Mouse (Mus musculus): ENCODE measurements around the gene Ptgfrn. TPM values are rescaled to one million over a fixed set of nuclear protein-coding genes. Genes with fewer than 3 reads are reported as not detected.

Gene Ptgfrn
- polyA plus RNA-seq, 1 experiment from 2014 or later = 160 TPM

DNA sequence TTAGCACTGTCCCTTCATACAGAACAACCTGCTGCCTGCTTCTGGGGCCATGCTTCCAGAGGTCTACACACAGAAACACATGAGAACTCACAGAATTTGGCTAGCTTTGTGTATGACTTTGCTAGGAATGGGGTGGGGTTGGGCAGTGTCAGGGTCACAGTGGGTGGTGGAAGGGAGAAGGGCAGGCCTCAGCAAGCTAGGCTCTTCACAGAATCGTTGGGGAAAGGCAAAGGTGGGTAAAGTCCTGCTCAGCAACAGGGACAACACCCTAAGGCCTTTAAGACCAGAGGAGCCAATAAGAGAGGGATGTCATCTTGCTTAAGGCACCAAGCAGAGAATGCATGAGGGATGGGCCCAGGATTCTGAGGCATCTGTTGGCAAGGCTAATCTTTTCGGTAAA, 61.3 kb downstream of the Ptgfrn start:
- TF ChIP-seq CTCF (IDR thresholded peaks at IDR 0.05) = no peak

DNA sequence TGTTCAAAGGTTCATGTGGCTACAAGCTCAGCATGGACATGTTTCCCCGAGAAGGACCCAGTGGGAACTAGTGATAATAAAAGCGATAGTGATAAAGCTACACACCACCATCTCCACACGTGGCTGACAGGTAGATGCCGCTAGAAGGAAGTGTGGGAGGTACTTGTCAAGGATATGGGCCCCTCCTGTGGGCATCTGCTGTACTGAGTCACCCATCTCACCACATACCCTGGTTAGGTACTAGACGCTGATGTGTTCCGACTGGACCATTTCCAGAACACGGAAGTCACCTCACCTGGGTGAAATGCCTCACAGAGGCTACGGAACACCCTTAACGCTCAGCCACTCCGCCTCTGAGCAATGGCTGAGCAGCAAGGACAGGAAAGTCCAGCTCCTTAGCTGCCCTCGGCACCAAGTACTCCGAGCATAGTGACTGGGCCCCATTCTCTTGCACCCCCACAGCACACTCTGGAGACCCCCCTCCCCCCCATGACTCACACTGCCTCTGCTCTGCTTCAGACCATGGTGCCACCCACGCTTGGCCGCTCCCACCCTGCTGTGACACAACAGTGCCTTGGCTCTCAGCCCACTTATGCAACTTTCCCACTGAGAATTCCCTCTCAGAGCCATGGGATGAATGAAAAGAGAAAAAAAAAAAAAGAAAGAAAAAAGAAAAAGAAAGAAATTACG, 62.3 kb downstream of the Ptgfrn start:
- ChIA-PET POLR2A (interaction anchor here (1.4 to 1.8 kb wide), 2 partner anchors 11 to 34 kb away, joined by 3 to 4 read pairs; no protein-coding TSS in a partner anchor), CTCF (interaction anchor here (1.3 to 4.1 kb wide), 4 partner anchors 12 to 74 kb away, joined by 3 to 19 read pairs (median 4); no protein-coding TSS in a partner anchor)
- no peak for TF ChIP-seq CTCF (IDR thresholded peaks at IDR 0.05)
- in situ Hi-C loops (cut with MboI; ENCODE audit: low pct_unique_long_range_greater_than_20kb) = no loop called here
- DNase-seq (ENCODE audit: low read depth, low spot score) (peak; percentile 95), ATAC-seq (no peak)
- no peaks in the 10 kb centered on the region for H3K27me3 ChIP-seq

More for the DNA sequence above, 61.3 kb downstream of the Ptgfrn start:
- no peaks in the 10 kb centered on the region for H3K27me3 ChIP-seq
- ATAC-seq = no peak
- no peak for DNase-seq (ENCODE audit: low read depth, low spot score)
- ChIA-PET CTCF (interaction anchor here (0.6 to 4.1 kb wide), 4 partner anchors 11 to 75 kb away, joined by 3 to 19 read pairs (median 4); no protein-coding TSS in a partner anchor), POLR2A (interaction anchor here (1.8 kb wide), 1 partner anchor 10 kb away, joined by 4 read pairs; no protein-coding TSS in a partner anchor)
- in situ Hi-C loops (cut with MboI; ENCODE audit: low pct_unique_long_range_greater_than_20kb) = no loop called here

DNA sequence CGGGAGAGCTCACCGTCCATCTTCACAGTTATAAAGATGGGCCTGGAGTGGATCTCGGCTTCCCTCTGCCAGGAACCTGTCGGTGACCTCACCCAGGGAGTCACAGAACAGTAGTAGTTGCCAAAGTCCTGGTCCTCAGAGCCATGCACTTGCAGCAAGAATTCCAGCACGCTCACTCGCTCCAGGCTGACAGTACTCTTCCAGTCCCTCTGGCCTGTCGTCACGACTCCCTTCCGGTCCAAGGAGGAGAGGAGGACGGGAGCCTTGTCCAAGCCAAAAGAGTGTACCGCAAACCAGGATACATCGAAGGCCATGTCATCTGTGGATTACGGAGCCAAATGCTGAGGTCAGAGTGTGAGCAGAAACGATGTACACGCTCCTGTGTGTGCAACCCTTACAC, 64.6 kb downstream of the Ptgfrn start:
- no peak for ATAC-seq
- CTCF ChIA-PET = interaction anchor here (1.4 kb wide), 1 partner anchor 22 kb away, joined by 3 read pairs; no protein-coding TSS in a partner anchor
- no peak for TF ChIP-seq CTCF (IDR thresholded peaks at IDR 0.05)
- no peak for DNase-seq (ENCODE audit: low read depth, low spot score)
- in situ Hi-C loops (cut with MboI; ENCODE audit: low pct_unique_long_range_greater_than_20kb) = no loop called here
- H3K27me3 ChIP-seq = no peaks in the 10 kb centered on the region
- POLR2A ChIA-PET = no interaction called here

DNA sequence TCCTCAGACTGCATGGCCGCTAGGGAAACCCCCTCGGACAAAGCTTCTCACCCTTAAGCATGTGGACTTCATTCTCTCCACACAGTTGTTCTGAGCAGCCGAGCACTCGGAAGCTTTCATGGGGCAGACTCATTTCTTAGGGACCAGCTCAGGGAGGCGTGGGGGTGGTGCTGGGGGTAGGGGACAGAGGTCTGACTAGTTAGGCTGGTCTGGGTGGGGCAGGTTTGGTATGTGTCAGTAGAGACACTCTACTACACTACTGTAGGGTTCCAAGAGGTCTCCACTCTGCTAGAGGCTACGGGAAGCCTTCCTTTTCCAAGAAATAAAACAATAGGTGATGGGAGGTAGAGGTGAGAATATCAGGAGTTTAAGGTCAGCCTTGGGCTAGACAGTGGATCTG, 65.4 kb downstream of the Ptgfrn start:
- DNase-seq (ENCODE audit: low read depth, low spot score) (no peak), ATAC-seq (no peak)
- in situ Hi-C loops (cut with MboI; ENCODE audit: low pct_unique_long_range_greater_than_20kb) = no loop called here
- TF ChIP-seq CTCF (IDR thresholded peaks at IDR 0.05) = no peak
- no peaks in the 10 kb centered on the region for H3K27me3 ChIP-seq
- POLR2A ChIA-PET = no interaction called here
- CTCF ChIA-PET = no interaction called here

DNA sequence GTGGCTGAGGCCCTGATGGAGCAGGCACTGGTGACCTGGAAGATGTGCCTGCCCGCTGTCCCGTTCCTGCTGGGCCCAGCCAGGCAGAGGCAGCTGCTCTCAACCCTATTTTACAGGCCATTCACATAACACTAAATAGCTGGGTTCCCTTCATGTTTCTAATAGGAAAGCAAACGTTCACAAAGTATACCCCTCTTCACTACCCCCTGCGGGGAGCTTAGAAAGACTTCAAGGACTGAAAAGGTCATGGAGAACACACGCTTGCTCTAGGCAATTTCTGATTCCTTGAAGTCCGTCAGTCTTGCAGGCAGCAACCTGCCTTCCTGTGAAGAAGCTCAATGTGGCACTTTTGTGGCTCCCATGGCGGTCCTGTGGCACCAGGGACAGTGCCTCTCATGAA, 68.1 kb downstream of the Ptgfrn start:
- ATAC-seq (no peak), DNase-seq (ENCODE audit: low read depth, low spot score) (no peak)
- CTCF ChIA-PET = interaction anchor here (1.1 kb wide), 1 partner anchor 13 kb away, joined by 4 read pairs; no protein-coding TSS in a partner anchor
- POLR2A ChIA-PET = interaction anchor here (1.3 kb wide), 1 partner anchor 8 kb away, joined by 3 read pairs; no protein-coding TSS in a partner anchor
- no peak for TF ChIP-seq CTCF (IDR thresholded peaks at IDR 0.05)
- in situ Hi-C loops (cut with MboI; ENCODE audit: low pct_unique_long_range_greater_than_20kb) = no loop called here
- H3K27me3 ChIP-seq = no peaks in the 10 kb centered on the region

DNA sequence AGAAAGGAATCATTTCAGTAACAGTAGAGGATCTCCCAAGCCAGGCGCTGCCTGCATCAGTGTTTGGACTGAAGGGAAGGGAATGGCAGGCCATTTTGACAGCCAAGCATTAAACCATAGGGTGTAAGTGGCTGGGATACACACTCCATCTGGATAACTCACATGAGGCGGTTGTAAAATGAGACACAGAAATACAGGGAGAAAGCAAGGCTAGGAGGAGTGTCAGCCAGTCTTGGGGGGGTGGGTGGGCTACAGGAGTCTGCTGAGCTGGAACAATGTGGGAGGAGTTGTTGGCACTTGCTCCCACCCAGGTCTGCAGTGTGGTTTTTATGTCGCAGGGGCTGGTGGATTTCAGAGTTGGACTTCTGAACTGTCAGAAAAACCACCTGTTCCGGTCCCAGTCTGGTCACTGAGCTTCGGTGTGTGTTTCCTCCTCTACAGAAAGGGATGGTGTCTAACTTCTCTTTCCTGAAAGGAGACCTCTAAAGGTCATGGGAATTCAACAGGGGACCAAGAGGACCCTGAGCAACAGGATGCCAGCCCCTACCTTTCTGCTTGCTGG, 72.0 kb downstream of the Ptgfrn start:
- no peak for TF ChIP-seq CTCF (IDR thresholded peaks at IDR 0.05)

DNA sequence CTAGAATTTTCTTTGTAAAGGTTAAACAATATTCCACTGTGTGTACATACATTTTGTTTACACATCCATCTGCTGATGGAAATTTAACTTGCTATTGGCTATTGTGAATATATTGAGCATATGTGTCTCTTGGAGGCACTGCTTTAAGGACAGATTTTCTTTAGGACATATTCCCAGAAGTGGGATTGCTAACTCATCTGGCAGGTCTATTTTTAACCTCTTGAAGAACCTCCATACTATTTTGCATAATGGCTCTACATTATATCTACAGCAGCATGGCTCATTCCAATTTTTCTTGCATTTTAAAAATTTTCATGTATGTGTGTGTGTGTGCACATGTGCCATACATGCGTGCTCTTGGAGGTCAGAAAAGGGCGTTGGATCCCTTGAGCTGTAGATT, 74.1 kb downstream of the Ptgfrn start:
- ATAC-seq (no peak), DNase-seq (ENCODE audit: low read depth, low spot score) (no peak)
- in situ Hi-C loops (cut with MboI; ENCODE audit: low pct_unique_long_range_greater_than_20kb) = no loop called here
- POLR2A ChIA-PET = no interaction called here
- TF ChIP-seq CTCF (IDR thresholded peaks at IDR 0.05) = no peak
- H3K27me3 ChIP-seq = no peaks in the 10 kb centered on the region
- CTCF ChIA-PET = no interaction called here

More for the DNA sequence above, 72.0 kb downstream of the Ptgfrn start:
- no peak for ATAC-seq
- H3K27me3 ChIP-seq = no peaks in the 10 kb centered on the region
- in situ Hi-C loops (cut with MboI; ENCODE audit: low pct_unique_long_range_greater_than_20kb) = no loop called here
- ChIA-PET CTCF (interaction anchor here (1.2 kb wide), 1 partner anchor 40 kb away, joined by 3 read pairs; no protein-coding TSS in a partner anchor), POLR2A (no interaction called here)
- DNase-seq (ENCODE audit: low read depth, low spot score) = no peak

DNA sequence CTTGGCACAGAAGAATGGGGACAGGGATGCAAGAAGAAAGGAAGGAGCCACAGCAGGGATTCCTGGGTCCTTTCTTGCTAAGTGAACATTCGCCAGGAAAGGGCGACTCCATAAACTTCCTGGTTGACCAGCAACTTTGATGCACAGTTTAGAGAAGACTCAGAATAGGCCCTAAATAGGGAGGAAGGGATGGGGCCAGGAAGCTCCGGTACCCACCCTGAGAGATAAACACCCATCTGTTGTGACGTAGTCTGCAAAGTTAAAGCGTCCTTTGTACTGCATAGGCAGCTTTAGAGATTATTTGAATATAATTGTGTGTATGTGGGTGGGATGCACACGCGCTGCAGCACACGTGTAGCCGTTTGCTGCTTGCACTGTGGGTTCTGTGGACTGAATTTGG, 75.6 kb downstream of the Ptgfrn start:
- POLR2A ChIA-PET = interaction anchor here (0.6 kb wide), 1 partner anchor 19 kb away, joined by 4 read pairs; no protein-coding TSS in a partner anchor

DNA sequence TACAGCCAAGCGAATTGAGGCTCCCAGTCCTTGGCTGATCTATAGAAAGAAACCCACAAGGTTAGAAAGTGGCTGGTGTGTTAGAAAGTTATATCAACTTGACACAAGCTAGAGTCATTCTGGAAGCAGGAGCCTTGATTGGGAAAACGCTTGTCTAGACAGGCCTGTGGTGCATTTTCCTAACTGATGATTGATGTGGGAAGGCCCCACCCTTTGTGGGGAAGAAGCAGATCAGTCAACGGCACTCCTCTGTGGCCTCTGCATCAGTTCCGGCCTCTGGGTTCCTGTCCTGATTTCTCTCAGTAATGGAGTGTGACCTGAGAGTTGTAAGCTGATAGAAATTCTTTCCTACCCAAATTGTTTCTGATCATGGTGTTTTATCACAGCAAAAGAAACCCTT, 76.4 kb downstream of the Ptgfrn start:
- DNase-seq (ENCODE audit: low read depth, low spot score) = no peak
- ATAC-seq = no peak
- no peaks in the 10 kb centered on the region for H3K27me3 ChIP-seq
- ChIA-PET POLR2A (interaction anchor here (1.2 kb wide), 1 partner anchor 8 kb away, joined by 3 read pairs; no protein-coding TSS in a partner anchor), CTCF (no interaction called here)
- in situ Hi-C loops (cut with MboI; ENCODE audit: low pct_unique_long_range_greater_than_20kb) = no loop called here
- TF ChIP-seq CTCF (IDR thresholded peaks at IDR 0.05) = no peak

More for the DNA sequence above, 75.6 kb downstream of the Ptgfrn start:
- CTCF ChIA-PET = no interaction called here
- ATAC-seq (no peak), DNase-seq (ENCODE audit: low read depth, low spot score) (no peak)
- H3K27me3 ChIP-seq = no peaks in the 10 kb centered on the region
- in situ Hi-C loops (cut with MboI; ENCODE audit: low pct_unique_long_range_greater_than_20kb) = no loop called here
- no peak for TF ChIP-seq CTCF (IDR thresholded peaks at IDR 0.05)

DNA sequence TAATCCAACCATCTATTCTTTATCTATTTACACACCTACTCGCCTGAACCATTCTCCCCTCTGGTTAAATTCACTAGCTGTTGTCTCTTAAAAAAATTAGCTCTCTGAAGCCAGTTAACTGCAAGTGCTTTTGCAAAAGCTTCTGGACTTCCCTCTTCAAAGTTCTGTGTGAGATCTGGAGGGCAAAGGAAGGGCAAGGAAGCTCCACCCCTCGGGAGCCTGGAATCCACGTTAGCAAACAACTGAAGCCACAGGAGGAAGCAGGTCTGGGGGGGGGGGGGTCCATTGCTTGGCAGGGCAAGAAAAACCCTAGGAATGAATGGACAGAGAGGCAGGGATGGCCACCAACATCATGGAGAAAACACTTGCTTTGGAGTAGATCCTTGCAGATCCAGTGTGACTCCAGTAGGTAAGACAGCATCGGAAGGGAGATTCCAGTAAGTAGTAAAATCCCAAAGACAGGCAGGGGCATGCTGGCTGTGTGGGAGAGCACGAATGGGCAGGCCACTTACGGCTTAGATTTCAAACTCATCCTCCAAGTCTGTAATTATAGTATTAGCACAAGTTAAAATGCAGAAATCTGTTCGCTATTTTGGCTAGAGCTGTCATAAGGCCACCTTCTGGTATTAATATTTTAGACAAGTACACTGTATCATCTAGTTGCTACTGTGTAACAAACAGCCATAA, 78.5 kb downstream of the Ptgfrn start:
- DNase-seq (ENCODE audit: low read depth, low spot score) = no peak
- ChIA-PET CTCF (interaction anchor here (0.8 to 1.6 kb wide), 3 partner anchors 17 to 32 kb away, joined by 3 to 4 read pairs (median 3); no protein-coding TSS in a partner anchor), POLR2A (no interaction called here)
- no peak for ATAC-seq
- no peaks in the 10 kb centered on the region for H3K27me3 ChIP-seq
- in situ Hi-C loops (cut with MboI; ENCODE audit: low pct_unique_long_range_greater_than_20kb) = no loop called here
- no peak for TF ChIP-seq CTCF (IDR thresholded peaks at IDR 0.05)

All from Patski (cell line).